Mouse (Mus musculus) cerebellum, postnatal 14 days (tissue): Measurements from ENCODE around the gene Rras2.

Experiments
- DNase-seq, 2 experiments: peaks; one replicate each; pipeline ENCODE4 v3.0.0; 2021; ENCODE audit warnings: mixed read lengths in 2 of 2

Gene Rras2

GRCm38 (mm10) chr7:114117444-114117905 is at the start of gene Rras2:
Gene Rras2 (minus strand): TSS chr7:114117781.
- peak; percentile 91 to 94 for DNase-seq

GRCm38 (mm10) chr7:114162975-114163374 is 45.4 kb upstream of the Rras2 start:
- no peak for DNase-seq

GRCm38 (mm10) chr7:114161101-114161500 is 43.5 kb upstream of the Rras2 start:
- DNase-seq = no peak

GRCm38 (mm10) chr7:114157716-114158278 is 40.2 kb upstream of the Rras2 start:
- DNase-seq = peak; percentile 20 to 38

GRCm38 (mm10) chr7:114156364-114156763 is 38.8 kb upstream of the Rras2 start:
- DNase-seq = peak; percentile 15 to 22

GRCm38 (mm10) chr7:114155053-114155865 is 37.7 kb upstream of the Rras2 start:
- DNase-seq = peak in 1 of 2 experiments; percentile 14

GRCm38 (mm10) chr7:114151036-114151780 is 33.6 kb upstream of the Rras2 start:
- no peak for DNase-seq

- DNase-seq = no peak
These were observed 32.0 kb upstream of the Rras2 start for GRCm38 (mm10) chr7:114149564-114149963.

- no peak for DNase-seq
These were observed 31.6 kb upstream of the Rras2 start for GRCm38 (mm10) chr7:114149135-114149534.

- no peak for DNase-seq
These were observed 28.3 kb upstream of the Rras2 start for GRCm38 (mm10) chr7:114145841-114146240.

GRCm38 (mm10) chr7:114142151-114142798 is 24.7 kb upstream of the Rras2 start:
- DNase-seq = no peak

GRCm38 (mm10) chr7:114140026-114140425 is 22.4 kb upstream of the Rras2 start:
- no peak for DNase-seq

- DNase-seq = no peak
These were observed 21.8 kb upstream of the Rras2 start for GRCm38 (mm10) chr7:114139400-114139799.

- DNase-seq = no peak
These were observed 20.7 kb upstream of the Rras2 start for GRCm38 (mm10) chr7:114138261-114138660.

GRCm38 (mm10) chr7:114135166-114135565 is 17.6 kb upstream of the Rras2 start:
- DNase-seq = no peak

- no peak for DNase-seq
These were observed 16.4 kb upstream of the Rras2 start for GRCm38 (mm10) chr7:114133957-114134356.

- peak in 1 of 2 experiments; percentile 6 for DNase-seq
These were observed 14.7 kb upstream of the Rras2 start for GRCm38 (mm10) chr7:114132316-114132715.

- no peak for DNase-seq
These were observed 11.7 kb upstream of the Rras2 start for GRCm38 (mm10) chr7:114129281-114129680.

GRCm38 (mm10) chr7:114118180-114118579 is 599 bp upstream of the Rras2 start:
- DNase-seq = peak in 1 of 2 experiments; percentile 14

- peak; percentile 52 to 66 for DNase-seq
These were observed 750 bp downstream of the Rras2 start for GRCm38 (mm10) chr7:114116711-114117351.

GRCm38 (mm10) chr7:114115961-114116360 is 1.6 kb downstream of the Rras2 start:
- DNase-seq = peak in 1 of 2 experiments; percentile 6

- DNase-seq = no peak
These were observed 2.6 kb downstream of the Rras2 start for GRCm38 (mm10) chr7:114114976-114115375.
